Mouse (Mus musculus) neutrophil, adult 5-6 weeks (primary cell): ENCODE measurements around the gene Bub1. TPM values are rescaled to one million over a fixed set of nuclear protein-coding genes. Genes with fewer than 3 reads are reported as not detected.

ENCODE experiments used
- ATAC-seq: fragments of 151-379, 151-347 bp; 2 replicates; pipeline ENCODE4 v1.8.0; 2017; ENCODE audit warnings: mild to moderate bottlenecking, moderate TSS enrichment; ENCODE audit not compliant: insufficient number of reproducible peaks, poor library complexity, low FRiP score, severe bottlenecking; ENCODE audit errors: extremely low read depth
- total RNA-seq: library from RNA; stranded (forward); fragments of 200-1000 nt; gene quantifications from 2 replicates; pipeline ENCODE4 v1.2.3, GENCODE M21; 2017

The Bub1 gene
- total RNA-seq, 1 experiment from 2014 or later, result not detected

DNA sequence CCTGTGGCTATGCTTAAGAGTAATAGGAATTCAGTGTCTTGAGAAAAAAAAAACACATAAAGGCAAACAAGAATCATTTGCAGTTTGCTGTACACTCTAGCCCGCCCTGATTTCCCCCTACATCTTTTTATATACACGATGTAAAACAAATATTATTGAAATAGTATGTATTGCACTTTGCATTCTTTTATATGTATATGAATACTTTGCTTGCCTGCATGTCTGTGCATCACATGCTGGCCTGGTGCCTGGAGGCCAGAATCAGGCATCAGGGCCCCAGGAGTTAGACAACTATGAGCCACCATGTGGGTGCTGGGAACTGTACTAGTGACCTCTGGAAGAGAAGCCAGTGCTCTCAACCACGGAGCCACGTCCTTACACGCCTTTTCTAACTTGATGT is 44.4 kb downstream of the Bub1 start:
- no peak for ATAC-seq

DNA sequence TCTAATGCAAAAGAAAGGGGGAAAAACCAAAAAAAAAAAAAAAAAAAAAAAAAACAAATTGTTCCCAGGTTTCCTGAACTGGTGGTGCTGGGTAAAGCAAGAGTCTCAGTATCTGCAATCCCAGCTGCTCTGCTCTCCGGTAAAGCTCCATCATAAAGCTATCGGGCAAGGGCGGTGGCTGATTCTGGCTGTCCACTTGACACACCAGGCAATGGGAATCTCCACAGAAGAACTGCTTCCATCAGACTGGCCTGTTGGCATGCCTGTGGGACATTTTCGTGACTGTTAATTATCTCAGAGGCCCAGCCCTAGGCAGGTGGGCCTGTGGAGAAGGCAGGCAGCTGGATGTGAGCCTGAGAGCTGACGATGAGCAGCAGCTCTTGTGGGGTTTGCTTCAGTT is 53.2 kb downstream of the Bub1 start:
- ATAC-seq, result no peak

- ATAC-seq, result no peak
Measured at GRCm38 (mm10) chr2:127775013-127775412, 56.7 kb downstream of the Bub1 start.

- ATAC-seq, result no peak
Measured at GRCm38 (mm10) chr2:127774578-127774941, 57.1 kb downstream of the Bub1 start.

GRCm38 (mm10) chr2:127773938-127774577 is 57.6 kb downstream of the Bub1 start:
- ATAC-seq, result no peak

DNA sequence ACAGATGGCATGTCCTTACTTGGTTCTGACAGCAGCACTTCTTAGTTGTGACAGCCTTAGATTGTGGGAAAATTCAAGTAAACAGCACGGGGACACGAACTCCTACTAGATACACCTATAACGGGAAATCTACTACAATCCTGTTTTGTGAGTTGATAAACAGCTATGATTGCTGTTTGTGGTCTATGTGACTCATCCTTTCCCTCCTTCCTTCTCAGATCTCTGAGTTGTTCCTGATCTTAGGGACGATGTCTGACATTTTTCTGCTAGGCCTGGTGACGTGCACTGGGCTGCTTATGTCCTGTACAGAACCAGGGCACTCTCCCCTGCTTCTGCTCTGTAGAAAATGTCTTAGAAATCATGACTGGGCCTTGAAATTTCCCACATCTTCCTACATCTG is 70.1 kb downstream of the Bub1 start:
- ATAC-seq, result no peak

DNA sequence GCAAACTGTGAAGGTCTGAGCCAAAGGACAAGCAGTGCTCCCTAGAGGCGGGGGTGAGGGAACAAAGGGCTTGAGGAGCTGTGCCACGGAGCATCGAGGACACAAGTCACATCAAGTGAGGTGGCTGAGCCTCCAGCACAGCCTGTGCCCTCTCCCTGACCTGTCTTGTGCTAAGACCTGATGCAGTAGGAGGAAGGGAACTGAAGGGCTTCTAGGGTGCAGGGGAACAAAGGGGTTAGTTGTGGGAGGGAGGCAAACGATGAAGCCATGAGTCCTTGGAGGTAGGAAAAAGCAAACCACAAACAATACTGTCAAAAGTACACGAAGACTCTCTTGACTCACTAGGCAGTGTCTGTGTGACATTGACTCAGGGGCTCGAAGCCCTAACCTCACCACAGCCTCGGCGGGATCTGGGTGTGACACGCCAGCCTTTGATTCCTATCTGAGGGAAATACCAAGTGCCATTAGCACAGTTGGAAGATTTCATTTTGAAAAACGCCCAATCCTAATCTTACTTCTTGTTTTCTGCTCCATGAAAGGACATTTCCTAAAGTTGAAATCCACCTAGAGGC is 71.2 kb downstream of the Bub1 start:
- ATAC-seq, result no peak

DNA sequence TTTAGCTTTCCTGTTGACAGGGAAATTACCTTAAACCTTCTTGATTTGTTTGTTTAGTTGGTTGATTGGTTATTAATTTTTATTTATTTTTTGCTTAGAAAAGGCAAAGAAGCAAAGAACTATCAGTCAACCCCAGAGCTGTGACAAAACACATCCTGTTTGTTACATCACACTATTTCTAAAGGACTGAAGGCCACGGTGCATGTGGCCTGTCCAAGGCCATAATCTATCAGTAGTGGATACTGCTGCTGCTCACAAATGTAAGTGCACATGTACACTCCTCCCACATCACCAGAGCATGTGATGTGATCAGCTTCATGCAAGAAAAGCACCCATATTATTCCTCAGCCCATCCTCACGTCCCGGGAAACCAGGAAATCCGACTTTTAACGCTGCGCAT is 71.7 kb downstream of the Bub1 start:
- no peak for ATAC-seq

GRCm38 (mm10) chr2:127759157-127759880 is 72.3 kb downstream of the Bub1 start:
- no peak for ATAC-seq

- no peak for ATAC-seq
Measured at GRCm38 (mm10) chr2:127757171-127757570, 74.5 kb downstream of the Bub1 start.

DNA sequence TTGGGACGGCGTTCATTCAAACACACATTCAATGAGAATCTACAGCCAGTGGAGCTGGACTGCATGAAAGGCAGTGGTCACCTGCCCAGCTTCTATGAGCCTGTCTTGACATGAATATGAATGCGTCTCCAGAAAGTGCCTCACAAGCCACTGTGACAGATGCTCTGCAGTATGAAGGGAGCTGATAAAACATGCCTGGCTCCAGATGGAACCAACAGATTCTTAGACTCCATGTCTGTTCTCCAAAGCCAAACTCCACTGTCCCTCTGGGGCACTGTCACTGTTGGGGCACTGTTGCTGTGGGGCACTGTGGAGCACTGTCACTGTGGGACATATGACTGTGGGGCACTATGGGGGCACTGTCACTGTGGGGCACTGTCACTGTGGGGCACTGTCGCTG is 77.6 kb downstream of the Bub1 start:
- ATAC-seq, result no peak

- ATAC-seq, result no peak
Measured at GRCm38 (mm10) chr2:127751849-127752610, 79.6 kb downstream of the Bub1 start.

Other genes with a start within 250 kb of the Bub1 start
- 4.4 and 5.2 TPM in 2 replicates for gene Zfp661, start 244.8 kb downstream of the Bub1 start, total RNA-seq
- gene Mrps5, start 244.6 kb downstream of the Bub1 start, total RNA-seq, result 29.9 and 34.9 TPM in 2 replicates
- 4.9 and 7.6 TPM in 2 replicates for gene Mal, start 175.2 kb downstream of the Bub1 start, total RNA-seq
- 0.61 TPM in 1 of 2 replicates, not detected in the other for gene Mall, start 101.9 kb downstream of the Bub1 start, total RNA-seq
- 0.58 TPM in 1 of 2 replicates, not detected in the other for gene Nphp1, start 43.0 kb downstream of the Bub1 start, total RNA-seq
- gene Mtln, start 39.4 kb downstream of the Bub1 start, total RNA-seq, result 1.5 and 5.6 TPM in 2 replicates
- 0.23 and 0.49 TPM in 2 replicates for gene Acoxl, start 7.0 kb upstream of the Bub1 start, total RNA-seq